Mouse (Mus musculus) neural tube, embryonic 15.5 days (tissue): ENCODE results near the gene Gm21958. TPM values are rescaled to one million over a fixed set of nuclear protein-coding genes. Genes with fewer than 3 reads are reported as not detected.

Experiments used
- ATAC-seq: fragments of 200-750 bp; cut with Nextera tagmentation; 2 replicates; pipeline ENCODE4 v1.8.0; 2017; ENCODE audit warnings: mild to moderate bottlenecking, moderate TSS enrichment, moderate library complexity; ENCODE audit not compliant: low FRiP score
- H3K27ac ChIP-seq: fragments of 300-500 bp; sonication (generic); replicated peaks from 2 replicates; pipeline ENCODE4 v1.5.1; 2015; ENCODE audit warnings: mild to moderate bottlenecking, inconsistent platforms
- H3K27me3 ChIP-seq: fragments of 300-500 bp; sonication (generic); replicated peaks from 2 replicates; pipeline ENCODE4 v1.6.1; 2015; ENCODE audit warnings: inconsistent platforms
- H3K36me3 ChIP-seq: fragments of 300-500 bp; sonication (generic); 2 replicates; pipeline ENCODE4 v1.6.1; 2015; ENCODE audit warnings: inconsistent platforms
- H3K4me1 ChIP-seq: fragments of 300-500 bp; sonication (generic); 2 replicates; pipeline ENCODE4 v1.6.1; 2015; ENCODE audit warnings: inconsistent platforms
- H3K4me2 ChIP-seq: fragments of 300-500 bp; sonication (generic); 2 replicates; pipeline ENCODE4 v1.6.1; 2015; ENCODE audit warnings: inconsistent platforms, mild to moderate bottlenecking, moderate library complexity
- H3K4me3 ChIP-seq: fragments of 300-500 bp; sonication (generic); replicated peaks from 2 replicates; pipeline ENCODE4 v1.5.1; 2015; ENCODE audit warnings: mild to moderate bottlenecking, inconsistent platforms
- H3K9ac ChIP-seq: fragments of 300-500 bp; sonication (generic); replicated peaks from 2 replicates; pipeline ENCODE4 v1.6.1; 2015; ENCODE audit warnings: mild to moderate bottlenecking, inconsistent platforms
- H3K9me3 ChIP-seq: fragments of 300-500 bp; sonication (generic); replicated peaks from 2 replicates; pipeline ENCODE4 v1.6.1; 2016; ENCODE audit warnings: inconsistent platforms
- WGBS: fragments of 180-500 bp; shearing (Covaris S2); methylation state at CpG from one replicate; pipeline ENCODE4 v1.1.7; 2015; ENCODE audit warnings: mixed read lengths; 5-methylcytosine and 5-hydroxymethylcytosine counted together
- polyA plus RNA-seq: library from polyadenylated mRNA; unstranded; fragments of >200 nt; fragmentation: Nextera tagmentation; extraction: Ambion mirVana; gene quantifications from 2 replicates; pipeline ENCODE4 v1.2.1, GENCODE M21; 2015

Gm21958 gene
- polyA plus RNA-seq, 1 experiment from 2014 or later: 0.42 TPM

DNA sequence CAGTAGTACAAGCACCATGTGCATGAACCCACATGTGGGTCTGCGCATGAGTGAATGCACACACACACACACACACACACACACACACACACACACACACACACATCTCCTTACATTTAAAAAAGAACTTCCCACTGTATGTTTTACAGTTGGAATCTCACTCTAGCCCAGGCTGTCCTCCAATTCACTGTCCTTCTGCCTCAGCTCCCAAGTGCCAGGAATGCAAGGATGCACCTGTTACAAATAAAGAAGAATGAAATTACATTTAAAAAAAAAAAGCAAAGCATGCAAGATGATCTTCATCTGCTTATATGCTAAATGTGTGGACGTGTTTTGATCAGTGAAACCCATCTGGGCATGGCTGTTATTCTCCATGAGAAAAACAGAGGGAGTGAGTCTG lies 37.3 kb downstream of the Gm21958 start:
- Histone ChIP-seq H3K4me3 (no peak overlapping the region), H3K4me1 (no peaks in the 10 kb centered on the region; the same call in 1 of the 2 replicates), H3K4me2 (no peak overlapping the region), H3K27me3 (no peaks in the 10 kb centered on the region), H3K9ac (no peak overlapping the region), H3K9me3 (no peaks in the 10 kb centered on the region), H3K36me3 (no peaks in the 10 kb centered on the region), H3K27ac (no peak overlapping the region)
- no peak for ATAC-seq
- WGBS: 86% methylated on average over 2 of the region's 2 CpGs

GRCm38 (mm10) chr3:54672557-54673529 lies 41.3 kb downstream of the Gm21958 start:
- Histone ChIP-seq H3K27ac (no peak overlapping the region), H3K9ac (no peak overlapping the region), H3K27me3 (no peaks in the 10 kb centered on the region), H3K4me3 (no peak overlapping the region), H3K4me2 (no peak overlapping the region), H3K4me1 (no peaks in the 10 kb centered on the region; the same call in 1 of the 2 replicates), H3K36me3 (no peaks in the 10 kb centered on the region), H3K9me3 (no peaks in the 10 kb centered on the region)
- ATAC-seq: no peak
- WGBS: 66% methylated on average over 13 of the region's 13 CpGs

GRCm38 (mm10) chr3:54672111-54672510 lies 42.0 kb downstream of the Gm21958 start:
- Histone ChIP-seq H3K4me1 (no peaks in the 10 kb centered on the region; the same call in 1 of the 2 replicates), H3K9me3 (no peaks in the 10 kb centered on the region), H3K4me2 (no peak overlapping the region), H3K27me3 (no peaks in the 10 kb centered on the region), H3K27ac (no peak overlapping the region), H3K36me3 (no peaks in the 10 kb centered on the region), H3K9ac (no peak overlapping the region), H3K4me3 (no peak overlapping the region)
- WGBS: 81% methylated on average over 3 of the region's 3 CpGs
- ATAC-seq: no peak

DNA sequence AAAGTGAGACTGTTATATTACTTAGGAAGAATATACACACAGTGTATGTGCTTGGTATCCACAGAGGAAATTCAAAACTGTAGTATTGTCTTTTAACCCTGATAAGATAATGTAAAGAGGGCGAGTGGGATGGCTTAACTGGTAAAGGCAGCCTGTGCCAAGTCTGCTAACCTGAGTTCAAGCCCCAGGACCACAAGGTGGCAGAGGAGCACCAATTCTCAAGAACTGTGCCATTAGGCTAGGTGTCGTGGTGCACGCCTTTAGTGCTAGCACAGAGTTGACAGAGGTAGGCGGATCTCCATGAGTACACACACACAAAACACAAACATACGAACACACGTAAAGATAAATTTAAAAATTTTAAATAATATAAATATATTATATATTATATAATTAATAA lies 44.6 kb downstream of the Gm21958 start:
- Histone ChIP-seq H3K27me3 (no peaks in the 10 kb centered on the region), H3K9me3 (no peaks in the 10 kb centered on the region), H3K4me3 (no peak overlapping the region), H3K9ac (no peak overlapping the region), H3K4me1 (no peaks in the 10 kb centered on the region; the same call in 1 of the 2 replicates), H3K4me2 (no peak overlapping the region), H3K36me3 (no peaks in the 10 kb centered on the region), H3K27ac (no peak overlapping the region)
- no peak for ATAC-seq
- WGBS: 91% methylated on average over 6 of the region's 6 CpGs

GRCm38 (mm10) chr3:54668722-54669121 lies 45.4 kb downstream of the Gm21958 start:
- 89% methylated on average over 6 of the region's 6 CpGs for WGBS

GRCm38 (mm10) chr3:54668141-54668540 lies 46.0 kb downstream of the Gm21958 start:
- no peak overlapping the region for H3K4me2 ChIP-seq
- no peak overlapping the region for H3K4me3 ChIP-seq
- WGBS: 88% methylated on average over 3 of the region's 3 CpGs
- H3K4me1 ChIP-seq: no peaks in the 10 kb centered on the region; the same call in 1 of the 2 replicates
- no peaks in the 10 kb centered on the region for H3K36me3 ChIP-seq
- H3K27ac ChIP-seq: no peak overlapping the region
- ATAC-seq: no peak
- H3K9ac ChIP-seq: no peak overlapping the region
- no peaks in the 10 kb centered on the region for H3K27me3 ChIP-seq
- no peaks in the 10 kb centered on the region for H3K9me3 ChIP-seq

More at GRCm38 (mm10) chr3:54668722-54669121, 45.4 kb downstream of the Gm21958 start:
- no peaks in the 10 kb centered on the region for H3K36me3 ChIP-seq
- no peak overlapping the region for H3K9ac ChIP-seq
- no peaks in the 10 kb centered on the region for H3K27me3 ChIP-seq
- no peaks in the 10 kb centered on the region for H3K9me3 ChIP-seq
- ATAC-seq: no peak
- H3K4me1 ChIP-seq: no peaks in the 10 kb centered on the region; the same call in 1 of the 2 replicates
- no peak overlapping the region for H3K4me2 ChIP-seq
- H3K27ac ChIP-seq: no peak overlapping the region
- H3K4me3 ChIP-seq: no peak overlapping the region

Other genes with a start within 250 kb of the Gm21958 start
- 80.7 and 81.4 TPM in 2 replicates for gene Supt20, start 21.5 kb downstream of the Gm21958 start, polyA plus RNA-seq
- 71.9 and 88.5 TPM in 2 replicates for gene Exosc8, start 21.0 kb upstream of the Gm21958 start, polyA plus RNA-seq
- gene Alg5, start 21.2 kb upstream of the Gm21958 start, polyA plus RNA-seq: 45.7 and 49.0 TPM in 2 replicates
- gene Smad9, start 41.2 kb upstream of the Gm21958 start, polyA plus RNA-seq: 0.86 and 0.91 TPM in 2 replicates
- 43.4 and 44.2 TPM in 2 replicates for gene Rfxap, start 93.4 kb upstream of the Gm21958 start, polyA plus RNA-seq
- gene Sertm1, start 201.5 kb upstream of the Gm21958 start, polyA plus RNA-seq: 0.96 and 1.4 TPM in 2 replicates